Mouse (Mus musculus): ENCODE data around the gene Rbm17. TPM values are rescaled to one million over a fixed set of nuclear protein-coding genes. Genes with fewer than 3 reads are reported as not detected.
A peak's percentile ranks its signal among the peaks of the same experiment; 100 is the strongest.

Gene Rbm17
- polyA plus RNA-seq (2011; ENCODE audit: insufficient read depth, insufficient read length, low read depth, missing spikeins) = 244 and 258 TPM in 2 replicates

- Histone ChIP-seq H3K9me3 (replicated peaks; ENCODE audit: control insufficient read depth, insufficient read depth, low read length, poor library complexity, severe bottlenecking) (no peaks in the 10 kb centered on the region), H3K9ac (ENCODE audit: low read depth, poor library complexity, severe bottlenecking) (peak within 1 kb of the TSS; percentile 81), H3K36me3 (ENCODE audit: control insufficient read depth, insufficient read depth, low read length, poor library complexity, severe bottlenecking) (peaks cover 12% of the 10 kb centered on the region), H3K27ac (ENCODE audit: insufficient read depth, low read length) (no peak within 1 kb of the TSS), H3K27me3 (ENCODE audit: control insufficient read depth, insufficient read depth, low read length, poor library complexity, severe bottlenecking) (no peaks in the 10 kb centered on the region), H3K4me3 (ENCODE audit: low read depth, low read length) (peak within 1 kb of the TSS; percentile 100), H3K4me1 (ENCODE audit: control insufficient read depth, insufficient read depth, low read length) (no peaks in the 10 kb centered on the region)
- no peak for TF ChIP-seq CTCF (IDR thresholded peaks at IDR 0.05; ENCODE audit: low read depth, low read length)
- no peak for TF ChIP-seq EP300 (IDR thresholded peaks at IDR 0.05; ENCODE audit: insufficient read depth, low read depth, low read length)
These were observed at the start of gene Rbm17 for GRCm38 (mm10) chr2:11604053-11604452. Rbm17 (minus strand) TSS chr2:11604153.

- no peaks in the 10 kb centered on the region for H3K4me1 ChIP-seq (ENCODE audit: control insufficient read depth, insufficient read depth, low read length)
- H3K27me3 ChIP-seq (ENCODE audit: control insufficient read depth, insufficient read depth, low read length, poor library complexity, severe bottlenecking) = no peaks in the 10 kb centered on the region
- H3K4me3 ChIP-seq (ENCODE audit: low read depth, low read length) = no peak overlapping the region
- no peak overlapping the region for H3K9ac ChIP-seq (ENCODE audit: low read depth, poor library complexity, severe bottlenecking)
- no peak for TF ChIP-seq CTCF (IDR thresholded peaks at IDR 0.05; ENCODE audit: low read depth, low read length)
- H3K36me3 ChIP-seq (ENCODE audit: control insufficient read depth, insufficient read depth, low read length, poor library complexity, severe bottlenecking) = no peaks in the 10 kb centered on the region
- H3K27ac ChIP-seq (ENCODE audit: insufficient read depth, low read length) = no peak overlapping the region
- no peaks in the 10 kb centered on the region for H3K9me3 ChIP-seq (replicated peaks; ENCODE audit: control insufficient read depth, insufficient read depth, low read length, poor library complexity, severe bottlenecking)
These were observed 49.4 kb upstream of the Rbm17 start for GRCm38 (mm10) chr2:11653330-11653729.

- H3K27ac ChIP-seq (ENCODE audit: insufficient read depth, low read length) = no peak overlapping the region
- TF ChIP-seq CTCF (IDR thresholded peaks at IDR 0.05; ENCODE audit: low read depth, low read length) (no peak), EP300 (IDR thresholded peaks at IDR 0.05; ENCODE audit: insufficient read depth, low read depth, low read length) (no peak)
These were observed 48.8 kb upstream of the Rbm17 start for GRCm38 (mm10) chr2:11652780-11653179.

GRCm38 (mm10) chr2:11652196-11652595 lies 48.2 kb upstream of the Rbm17 start:
- Histone ChIP-seq H3K9ac (ENCODE audit: low read depth, poor library complexity, severe bottlenecking) (no peak overlapping the region), H3K4me1 (ENCODE audit: control insufficient read depth, insufficient read depth, low read length) (no peaks in the 10 kb centered on the region), H3K9me3 (replicated peaks; ENCODE audit: control insufficient read depth, insufficient read depth, low read length, poor library complexity, severe bottlenecking) (no peaks in the 10 kb centered on the region), H3K4me3 (ENCODE audit: low read depth, low read length) (no peak overlapping the region), H3K36me3 (ENCODE audit: control insufficient read depth, insufficient read depth, low read length, poor library complexity, severe bottlenecking) (no peaks in the 10 kb centered on the region), H3K27me3 (ENCODE audit: control insufficient read depth, insufficient read depth, low read length, poor library complexity, severe bottlenecking) (no peaks in the 10 kb centered on the region), H3K27ac (ENCODE audit: insufficient read depth, low read length) (no peak overlapping the region)
- TF ChIP-seq EP300 (IDR thresholded peaks at IDR 0.05; ENCODE audit: insufficient read depth, low read depth, low read length) (no peak), POLR2A (IDR thresholded peaks at IDR 0.05; ENCODE audit: insufficient read depth, low read length) (no peak), CTCF (IDR thresholded peaks at IDR 0.05; ENCODE audit: low read depth, low read length) (no peak)

More at GRCm38 (mm10) chr2:11652780-11653179, 48.8 kb upstream of the Rbm17 start:
- Histone ChIP-seq H3K9ac (ENCODE audit: low read depth, poor library complexity, severe bottlenecking) (no peak overlapping the region), H3K4me1 (ENCODE audit: control insufficient read depth, insufficient read depth, low read length) (no peaks in the 10 kb centered on the region), H3K9me3 (replicated peaks; ENCODE audit: control insufficient read depth, insufficient read depth, low read length, poor library complexity, severe bottlenecking) (no peaks in the 10 kb centered on the region), H3K36me3 (ENCODE audit: control insufficient read depth, insufficient read depth, low read length, poor library complexity, severe bottlenecking) (no peaks in the 10 kb centered on the region), H3K27me3 (ENCODE audit: control insufficient read depth, insufficient read depth, low read length, poor library complexity, severe bottlenecking) (no peaks in the 10 kb centered on the region), H3K4me3 (ENCODE audit: low read depth, low read length) (no peak overlapping the region)

- no peaks in the 10 kb centered on the region for H3K27me3 ChIP-seq (ENCODE audit: control insufficient read depth, insufficient read depth, low read length, poor library complexity, severe bottlenecking)
- H3K4me3 ChIP-seq (ENCODE audit: low read depth, low read length) = no peak overlapping the region
These were observed 47.5 kb upstream of the Rbm17 start for GRCm38 (mm10) chr2:11651476-11651875.

GRCm38 (mm10) chr2:11645297-11645696 lies 41.3 kb upstream of the Rbm17 start:
- TF ChIP-seq CTCF (IDR thresholded peaks at IDR 0.05; ENCODE audit: low read depth, low read length) (no peak), EP300 (IDR thresholded peaks at IDR 0.05; ENCODE audit: insufficient read depth, low read depth, low read length) (no peak), POLR2A (IDR thresholded peaks at IDR 0.05; ENCODE audit: insufficient read depth, low read length) (no peak)
- H3K4me3 ChIP-seq (ENCODE audit: low read depth, low read length) = no peak overlapping the region
- H3K4me1 ChIP-seq (ENCODE audit: control insufficient read depth, insufficient read depth, low read length) = no peaks in the 10 kb centered on the region
- H3K36me3 ChIP-seq (ENCODE audit: control insufficient read depth, insufficient read depth, low read length, poor library complexity, severe bottlenecking) = no peaks in the 10 kb centered on the region
- no peak overlapping the region for H3K9ac ChIP-seq (ENCODE audit: low read depth, poor library complexity, severe bottlenecking)
- H3K27ac ChIP-seq (ENCODE audit: insufficient read depth, low read length) = no peak overlapping the region
- H3K9me3 ChIP-seq (replicated peaks; ENCODE audit: control insufficient read depth, insufficient read depth, low read length, poor library complexity, severe bottlenecking) = no peaks in the 10 kb centered on the region
- no peaks in the 10 kb centered on the region for H3K27me3 ChIP-seq (ENCODE audit: control insufficient read depth, insufficient read depth, low read length, poor library complexity, severe bottlenecking)

More at GRCm38 (mm10) chr2:11651476-11651875, 47.5 kb upstream of the Rbm17 start:
- Histone ChIP-seq H3K9me3 (replicated peaks; ENCODE audit: control insufficient read depth, insufficient read depth, low read length, poor library complexity, severe bottlenecking) (no peaks in the 10 kb centered on the region), H3K4me1 (ENCODE audit: control insufficient read depth, insufficient read depth, low read length) (no peaks in the 10 kb centered on the region), H3K9ac (ENCODE audit: low read depth, poor library complexity, severe bottlenecking) (no peak overlapping the region), H3K36me3 (ENCODE audit: control insufficient read depth, insufficient read depth, low read length, poor library complexity, severe bottlenecking) (no peaks in the 10 kb centered on the region), H3K27ac (ENCODE audit: insufficient read depth, low read length) (no peak overlapping the region)
- TF ChIP-seq CTCF (IDR thresholded peaks at IDR 0.05; ENCODE audit: low read depth, low read length) (no peak), EP300 (IDR thresholded peaks at IDR 0.05; ENCODE audit: insufficient read depth, low read depth, low read length) (no peak), POLR2A (IDR thresholded peaks at IDR 0.05; ENCODE audit: insufficient read depth, low read length) (no peak)
